Mouse (Mus musculus): ENCODE results near the gene Pcp4l1.

- TF ChIP-seq CTCF (IDR thresholded peaks at IDR 0.05; ENCODE audit: control insufficient read depth, insufficient read depth, low read length) (no peak), POLR2A (IDR thresholded peaks at IDR 0.05; ENCODE audit: borderline replicate concordance, control insufficient read depth, low read depth, low read length) (no peak)
These were observed 33.5 kb downstream of the Pcp4l1 start for GRCm38 (mm10) chr1:171162526-171162925.
